Mouse (Mus musculus) inflammation-experienced regulatory T-cells, adult 16 weeks (primary cell): Measurements from ENCODE around the gene Hcar2. TPM values are rescaled to one million over a fixed set of nuclear protein-coding genes. Genes with fewer than 3 reads are reported as not detected.

Source experiments
- polyA plus RNA-seq: library from polyadenylated mRNA; unstranded; fragments of 100-300 nt; shearing (Covaris generic); gene quantifications from one replicate; pipeline ENCODE4 v1.2.1, GENCODE M21; 2017

Gene Hcar2
- 1.2 TPM for polyA plus RNA-seq

GRCm38 (mm10) chr5:123865365-123865764 lies at the start of gene Hcar2:
TSS of gene Hcar2 (minus strand) at chr5:123865499.

GRCm38 (mm10) chr5:123906976-123907630 lies 41.8 kb upstream of the Hcar2 start, which contains the start of gene Denr:
TSS of gene Denr (plus strand) at chr5:123907175.

GRCm38 (mm10) chr5:123879928-123880327 lies 14.6 kb upstream of the Hcar2 start, which contains the start of gene Hcar1:
TSS of gene Hcar1 (minus strand) at chr5:123880020.

Other genes starting within 250 kb of the Hcar2 start
- 106 TPM for gene Clip1, start 180.9 kb downstream of the Hcar2 start, polyA plus RNA-seq
- gene Zcchc8, start 144.4 kb downstream of the Hcar2 start, polyA plus RNA-seq, result 128 TPM
- 207 TPM for gene Rsrc2, start 116.1 kb downstream of the Hcar2 start, polyA plus RNA-seq
- 3.2 TPM for gene Kntc1, start 115.8 kb downstream of the Hcar2 start, polyA plus RNA-seq
- gene Hcar1, start 14.5 kb upstream of the Hcar2 start, polyA plus RNA-seq, result not detected
- gene Denr, start 41.7 kb upstream of the Hcar2 start, polyA plus RNA-seq, result 106 TPM
- 5.3 TPM for gene Gm43518, start 61.9 kb upstream of the Hcar2 start, polyA plus RNA-seq
- 7.5 TPM for gene Ccdc62, start 65.2 kb upstream of the Hcar2 start, polyA plus RNA-seq
- 77.8 TPM for gene Hip1r, start 108.1 kb upstream of the Hcar2 start, polyA plus RNA-seq
- 62.1 TPM for gene Vps37b, start 166.8 kb upstream of the Hcar2 start, polyA plus RNA-seq
- gene Abcb9, start 230.3 kb upstream of the Hcar2 start, polyA plus RNA-seq, result 58.8 TPM
- gene Ogfod2, start 246.8 kb upstream of the Hcar2 start, polyA plus RNA-seq, result 37.3 TPM